Mouse (Mus musculus) myocyte (in vitro differentiated cells): Measurements from ENCODE around the gene Rps6kl1. TPM values are rescaled to one million over a fixed set of nuclear protein-coding genes. Genes with fewer than 3 reads are reported as not detected.

ENCODE experiments used
- H3K27me3 ChIP-seq: one replicate; pipeline ENCODE4 v1.6.1; 2011; ENCODE audit not compliant: control insufficient read depth, insufficient read depth, insufficient read length
- H3K36me3 ChIP-seq: one replicate; pipeline ENCODE4 v1.6.1; 2011; ENCODE audit not compliant: control insufficient read depth, insufficient read depth
- H3K4me2 ChIP-seq: one replicate; pipeline ENCODE4 v1.6.1; 2011; ENCODE audit warnings: low read depth, control low read depth
- H3K4me3 ChIP-seq: one replicate; pipeline ENCODE4 v1.5.1; 2011; ENCODE audit warnings: mild to moderate bottlenecking, control low read depth, moderate library complexity
- H3K79me2 ChIP-seq: one replicate; pipeline ENCODE4 v1.6.1; 2011; ENCODE audit not compliant: control insufficient read depth, insufficient read depth
- H3ac ChIP-seq: one replicate; pipeline ENCODE4 v1.6.1; 2011; ENCODE audit not compliant: control insufficient read depth, insufficient read length
- CEBPB ChIP-seq: IDR thresholded peaks from 2 replicates; pipeline ENCODE4 v1.6.1; 2011; ENCODE audit warnings: mild to moderate bottlenecking, moderate library complexity; ENCODE audit not compliant: poor library complexity, insufficient read depth, severe bottlenecking
- E2F4 ChIP-seq: IDR thresholded peaks from one replicate; pipeline ENCODE4 v1.6.1; 2011; ENCODE audit warnings: mild to moderate bottlenecking, control low read depth, moderate library complexity; ENCODE audit not compliant: insufficient read depth
- MAX ChIP-seq: IDR thresholded peaks from one replicate; pipeline ENCODE4 v1.6.1; 2011; ENCODE audit warnings: low read depth, mild to moderate bottlenecking, control low read depth
- MYOD1 ChIP-seq, 3 experiments: IDR thresholded peaks; one replicate each; pipeline ENCODE4 v1.6.1; 2011; ENCODE audit warnings: control low read depth in 2 of 3, low read depth in 2 of 3, mild to moderate bottlenecking in 2 of 3, moderate library complexity in 1 of 3; ENCODE audit not compliant: insufficient read length in 2 of 3, control insufficient read depth in 1 of 3
- MYOG ChIP-seq, 3 experiments: IDR thresholded peaks; one replicate each; pipeline ENCODE4 v1.6.1; 2011; ENCODE audit warnings: control low read depth in 2 of 3, low read depth in 2 of 3, mild to moderate bottlenecking in 2 of 3; ENCODE audit not compliant: insufficient read length in 2 of 3, control insufficient read depth in 1 of 3, insufficient read depth in 1 of 3
- POLR2A ChIP-seq: IDR thresholded peaks from one replicate; pipeline ENCODE4 v1.6.1; 2011; ENCODE audit warnings: low read depth, mild to moderate bottlenecking, control low read depth, moderate library complexity; ENCODE audit not compliant: insufficient read length
- POLR2AphosphoS2 ChIP-seq: IDR thresholded peaks from one replicate; pipeline ENCODE4 v1.6.1; 2011; ENCODE audit warnings: low read depth, control low read depth; ENCODE audit not compliant: insufficient read length
- REST ChIP-seq: IDR thresholded peaks from one replicate; pipeline ENCODE4 v1.6.1; 2011; ENCODE audit warnings: mild to moderate bottlenecking, control low read depth, moderate library complexity; ENCODE audit not compliant: insufficient read depth, insufficient read length
- SRF ChIP-seq: IDR thresholded peaks from one replicate; pipeline ENCODE4 v1.6.1; 2011; ENCODE audit warnings: low read depth; ENCODE audit not compliant: control insufficient read depth, insufficient read length
- TCF12 ChIP-seq: IDR thresholded peaks from one replicate; pipeline ENCODE4 v1.6.1; 2011; ENCODE audit warnings: mild to moderate bottlenecking, control low read depth; ENCODE audit not compliant: poor library complexity, insufficient read depth, severe bottlenecking
- TCF3 ChIP-seq: IDR thresholded peaks from one replicate; pipeline ENCODE4 v1.6.1; 2011; ENCODE audit warnings: low read depth, control low read depth; ENCODE audit not compliant: insufficient read length
- USF1 ChIP-seq: IDR thresholded peaks from one replicate; pipeline ENCODE4 v1.6.1; 2011; ENCODE audit warnings: low read depth, mild to moderate bottlenecking, control low read depth, moderate library complexity
- polyA plus RNA-seq: library from polyadenylated mRNA; unstranded; fragments of >200 nt; fragmentation: generic; extraction: Trizol; gene quantifications from one replicate; pipeline ENCODE4 v1.2.1, GENCODE M21; 2012; ENCODE audit warnings: missing spikeins

Gene Rps6kl1
- 0.53 TPM for polyA plus RNA-seq

DNA sequence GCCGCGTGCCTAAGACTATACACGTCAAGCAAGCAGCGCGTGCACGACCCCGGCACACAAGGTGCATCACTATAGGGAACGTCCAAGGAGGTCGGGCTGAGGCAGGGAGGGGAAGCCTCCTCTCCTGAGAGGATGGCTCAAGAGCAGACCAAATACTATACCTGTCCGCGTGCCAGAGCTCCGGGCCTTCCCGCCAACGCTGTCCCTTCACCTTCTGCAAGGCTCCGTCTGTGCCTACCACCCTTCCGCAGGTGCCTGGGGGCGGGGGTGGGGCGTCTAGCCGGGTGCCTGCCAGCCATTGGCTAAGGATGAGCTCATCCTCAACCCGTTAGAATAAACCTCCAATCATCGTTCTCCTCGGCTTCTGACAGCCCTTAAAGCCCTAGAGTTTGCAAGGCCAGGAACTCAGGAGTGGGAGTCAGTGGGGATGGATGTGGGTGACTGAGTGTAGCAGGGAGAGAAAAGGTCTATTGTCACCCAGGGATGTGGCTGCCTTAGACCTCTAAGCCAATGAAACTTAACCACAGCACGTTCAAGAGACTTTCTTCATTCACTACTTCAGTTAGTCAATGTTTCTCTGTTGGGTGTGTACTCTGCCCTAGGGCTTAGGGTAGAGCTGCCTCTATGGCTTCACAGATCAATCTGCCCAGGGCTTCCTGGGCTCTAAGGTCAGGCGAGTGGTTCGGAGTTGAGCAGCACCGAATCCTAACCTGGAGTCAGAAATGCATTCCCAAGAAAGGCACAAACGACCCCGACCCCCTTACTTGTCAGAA lies at the start of gene Rps6kl1:
TSS of gene Rps6kl1 (minus strand) at position 263 of the 773 bp plus-strand sequence.
- Histone ChIP-seq H3K4me3 (no peak within 1 kb of the TSS), H3K36me3 (no peaks in the 10 kb centered on the region), H3K4me2 (no peak within 1 kb of the TSS), H3K79me2 (no peaks in the 10 kb centered on the region), H3ac (no peak within 1 kb of the TSS), H3K27me3 (no peaks in the 10 kb centered on the region)
- TF ChIP-seq CEBPB (no peak), TCF12 (no peak), USF1 (no peak), POLR2AphosphoS2 (no peak), MYOG (IDR thresholded peaks at IDR 0.05; ENCODE audit: control insufficient read depth in 1 of 3, insufficient read depth in 1 of 3, insufficient read length in 2 of 3, low read depth in 2 of 3) (no peak), MAX (no peak), TCF3 (no peak), SRF (no peak), MYOD1 (IDR thresholded peaks at IDR 0.05; ENCODE audit: control insufficient read depth in 1 of 3, insufficient read length in 2 of 3, low read depth in 2 of 3) (no peak), REST (no peak), E2F4 (no peak), POLR2A (no peak)

- no peak overlapping the region for H3K4me2 ChIP-seq
- H3ac ChIP-seq = no peak overlapping the region
- H3K36me3 ChIP-seq = no peaks in the 10 kb centered on the region
- no peaks in the 10 kb centered on the region for H3K27me3 ChIP-seq
- no peak for TF ChIP-seq MYOD1 (IDR thresholded peaks at IDR 0.05; ENCODE audit: control insufficient read depth in 1 of 3, insufficient read length in 2 of 3, low read depth in 2 of 3)
- H3K79me2 ChIP-seq = no peaks in the 10 kb centered on the region
- H3K4me3 ChIP-seq = no peak overlapping the region
These were observed 48.9 kb upstream of the Rps6kl1 start for GRCm38 (mm10) chr12:85199954-85200353.

GRCm38 (mm10) chr12:85197936-85198335 lies 46.9 kb upstream of the Rps6kl1 start:
- Histone ChIP-seq H3K4me2 (no peak overlapping the region), H3K36me3 (no peaks in the 10 kb centered on the region), H3K27me3 (no peaks in the 10 kb centered on the region), H3K79me2 (no peaks in the 10 kb centered on the region), H3ac (no peak overlapping the region), H3K4me3 (no peak overlapping the region)
- no peak for TF ChIP-seq USF1
- no peak for TF ChIP-seq POLR2AphosphoS2
- TF ChIP-seq SRF = no peak
- TF ChIP-seq E2F4 = no peak
- TF ChIP-seq MAX = no peak
- no peak for TF ChIP-seq CEBPB
- TF ChIP-seq TCF12 = no peak
- no peak for TF ChIP-seq TCF3
- no peak for TF ChIP-seq REST
- TF ChIP-seq MYOG (IDR thresholded peaks at IDR 0.05; ENCODE audit: control insufficient read depth in 1 of 3, insufficient read depth in 1 of 3, insufficient read length in 2 of 3, low read depth in 2 of 3) = no peak
- TF ChIP-seq POLR2A = no peak
- TF ChIP-seq MYOD1 (IDR thresholded peaks at IDR 0.05; ENCODE audit: control insufficient read depth in 1 of 3, insufficient read length in 2 of 3, low read depth in 2 of 3) = no peak

GRCm38 (mm10) chr12:85197371-85197770 lies 46.3 kb upstream of the Rps6kl1 start:
- Histone ChIP-seq H3K79me2 (no peaks in the 10 kb centered on the region), H3K27me3 (no peaks in the 10 kb centered on the region), H3ac (no peak overlapping the region), H3K4me2 (no peak overlapping the region), H3K4me3 (no peak overlapping the region), H3K36me3 (no peaks in the 10 kb centered on the region)
- no peak for TF ChIP-seq REST
- no peak for TF ChIP-seq USF1
- TF ChIP-seq E2F4 = no peak
- TF ChIP-seq POLR2AphosphoS2 = no peak
- TF ChIP-seq TCF12 = no peak
- TF ChIP-seq POLR2A = no peak
- TF ChIP-seq MYOD1 (IDR thresholded peaks at IDR 0.05; ENCODE audit: control insufficient read depth in 1 of 3, insufficient read length in 2 of 3, low read depth in 2 of 3) = no peak

GRCm38 (mm10) chr12:85196191-85196590 lies 45.1 kb upstream of the Rps6kl1 start:
- no peaks in the 10 kb centered on the region for H3K36me3 ChIP-seq
- H3K79me2 ChIP-seq = no peaks in the 10 kb centered on the region
- H3K4me3 ChIP-seq = no peak overlapping the region
- TF ChIP-seq MYOD1 (IDR thresholded peaks at IDR 0.05; ENCODE audit: control insufficient read depth in 1 of 3, insufficient read length in 2 of 3, low read depth in 2 of 3) = no peak
- TF ChIP-seq REST = no peak
- no peak for TF ChIP-seq MAX
- no peak for TF ChIP-seq POLR2A
- no peak for TF ChIP-seq SRF
- TF ChIP-seq POLR2AphosphoS2 = no peak
- no peak for TF ChIP-seq USF1
- no peak overlapping the region for H3K4me2 ChIP-seq
- H3ac ChIP-seq = no peak overlapping the region
- no peaks in the 10 kb centered on the region for H3K27me3 ChIP-seq
